Mouse (Mus musculus) lung, embryonic 15.5 days (tissue): Measurements from ENCODE around the gene R3hdm4. TPM values are rescaled to one million over a fixed set of nuclear protein-coding genes. Genes with fewer than 3 reads are reported as not detected.
A peak's percentile ranks its signal among the peaks of the same experiment; 100 is the strongest.
"Not testable (repeated sequence)": the region's sequence is repeated elsewhere in the genome, so short reads cannot be mapped to it uniquely, and the experiment has no call there.

Experiments used
- ATAC-seq: fragments of 200-750 bp; cut with Nextera tagmentation; 2 replicates; pipeline ENCODE4 v1.8.0; 2017; ENCODE audit warnings: moderate number of reproducible peaks, borderline replicate concordance; ENCODE audit not compliant: low FRiP score, low TSS enrichment; ENCODE audit errors: extremely low read depth
- H3K27ac ChIP-seq: fragments of 300-500 bp; sonication (generic); 2 replicates; pipeline ENCODE4 v1.5.1; 2015; ENCODE audit warnings: moderate library complexity, mild to moderate bottlenecking, inconsistent platforms
- H3K27me3 ChIP-seq: fragments of 300-500 bp; sonication (generic); 2 replicates; pipeline ENCODE4 v1.6.1; 2015; ENCODE audit warnings: inconsistent platforms
- H3K36me3 ChIP-seq: fragments of 300-500 bp; sonication (generic); 2 replicates; pipeline ENCODE4 v1.6.1; 2015; ENCODE audit warnings: inconsistent platforms
- H3K4me1 ChIP-seq: fragments of 300-500 bp; sonication (generic); 2 replicates; pipeline ENCODE4 v1.6.1; 2015; ENCODE audit warnings: inconsistent platforms
- H3K4me2 ChIP-seq: fragments of 300-500 bp; sonication (generic); 2 replicates; pipeline ENCODE4 v1.6.1; 2015; ENCODE audit warnings: inconsistent platforms, mild to moderate bottlenecking, moderate library complexity
- H3K4me3 ChIP-seq: fragments of 300-500 bp; sonication (generic); 2 replicates; pipeline ENCODE4 v1.5.1; 2015; ENCODE audit warnings: mild to moderate bottlenecking, inconsistent platforms
- H3K9ac ChIP-seq: fragments of 300-500 bp; sonication (generic); 2 replicates; pipeline ENCODE4 v1.6.1; 2015; ENCODE audit warnings: inconsistent platforms
- H3K9me3 ChIP-seq: fragments of 300-500 bp; sonication (generic); 2 replicates; pipeline ENCODE4 v1.6.1; 2016; ENCODE audit warnings: inconsistent platforms
- WGBS: fragments of 180-500 bp; shearing (Covaris S2); methylation state at CpG from one replicate; pipeline ENCODE4 v1.1.7; 2015; 5-methylcytosine and 5-hydroxymethylcytosine counted together
- polyA plus RNA-seq: library from polyadenylated mRNA; unstranded; fragments of >200 nt; fragmentation: Nextera tagmentation; extraction: Ambion mirVana; gene quantifications from 2 replicates; pipeline ENCODE4 v1.2.1, GENCODE M21; 2015

Gene R3hdm4
- polyA plus RNA-seq, 1 experiment from 2014 or later = 152 TPM

- Histone ChIP-seq H3K27ac (no peak within 1 kb of the TSS), H3K4me1 (no peaks in the 10 kb centered on the region), H3K9me3 (no peaks in the 10 kb centered on the region), H3K4me2 (no peak within 1 kb of the TSS), H3K27me3 (no peaks in the 10 kb centered on the region), H3K9ac (no peak within 1 kb of the TSS), H3K36me3 (peaks cover 11% of the 10 kb centered on the region), H3K4me3 (no peak within 1 kb of the TSS)
- no peak for ATAC-seq
- WGBS = 32% methylated on average over 5 of the region's 5 CpGs
These were observed 30.3 kb downstream of the R3hdm4 start, which contains the start of gene Cfd for GRCm38 (mm10) chr10:79890670-79891069. TSS of gene Cfd (plus strand) at chr10:79890853.

- H3K36me3 ChIP-seq = 0 out of 2 replicates have a peak, but pooled peaks cover 2% of the 10 kb centered on the region
- no peak overlapping the region for H3K4me2 ChIP-seq
- H3K9ac ChIP-seq = no peak overlapping the region
- H3K4me3 ChIP-seq = no peak overlapping the region
- H3K9me3 ChIP-seq = no peaks in the 10 kb centered on the region
- H3K27me3 ChIP-seq = no peaks in the 10 kb centered on the region
- no peak overlapping the region for H3K27ac ChIP-seq
- no peak for ATAC-seq
- WGBS = 41% methylated on average over 2 of the region's 2 CpGs
- H3K4me1 ChIP-seq = no peaks in the 10 kb centered on the region
These were observed 31.6 kb downstream of the R3hdm4 start for GRCm38 (mm10) chr10:79889386-79889785.

- Histone ChIP-seq H3K9me3 (no peaks in the 10 kb centered on the region), H3K4me1 (peaks cover 14% of the 10 kb centered on the region), H3K27me3 (peaks cover 19% of the 10 kb centered on the region; the same call in 1 of the 2 replicates), H3K4me3 (no peak overlapping the region), H3K27ac (no peak overlapping the region), H3K4me2 (no peak overlapping the region), H3K36me3 (no peaks in the 10 kb centered on the region), H3K9ac (no peak overlapping the region)
- 74% methylated on average over 8 of the region's 8 CpGs for WGBS
- no peak for ATAC-seq
These were observed 34.4 kb downstream of the R3hdm4 start for GRCm38 (mm10) chr10:79886611-79887010.

- no peaks in the 10 kb centered on the region for H3K9me3 ChIP-seq
- no peak within 1 kb of the TSS for H3K27ac ChIP-seq
- H3K4me3 ChIP-seq = no peak within 1 kb of the TSS
- H3K4me2 ChIP-seq = no peak within 1 kb of the TSS
- no peaks in the 10 kb centered on the region for H3K36me3 ChIP-seq
- WGBS = 60% methylated on average over 6 of the region's 6 CpGs
- H3K9ac ChIP-seq = no peak within 1 kb of the TSS
- H3K4me1 ChIP-seq = peaks cover 15% of the 10 kb centered on the region
- peaks cover 22% of the 10 kb centered on the region for H3K27me3 ChIP-seq
- no peak for ATAC-seq
These were observed 35.0 kb downstream of the R3hdm4 start, which contains the start of gene Elane for GRCm38 (mm10) chr10:79886054-79886453. TSS of gene Elane (plus strand) at chr10:79886247.

GRCm38 (mm10) chr10:79884938-79885337 is 36.1 kb downstream of the R3hdm4 start:
- H3K27me3 ChIP-seq = peaks cover 25% of the 10 kb centered on the region
- 70% methylated on average over 3 of the region's 3 CpGs for WGBS
- not testable (repeated sequence) for H3K36me3 ChIP-seq, H3K9ac ChIP-seq, H3K27ac ChIP-seq, H3K4me2 ChIP-seq, H3K4me3 ChIP-seq, H3K9me3 ChIP-seq, ATAC-seq
- H3K4me1 ChIP-seq = peaks cover 21% of the 10 kb centered on the region

GRCm38 (mm10) chr10:79884446-79884845 is 36.6 kb downstream of the R3hdm4 start:
- Histone ChIP-seq H3K36me3 (no peaks in the 10 kb centered on the region), H3K4me1 (peaks cover 26% of the 10 kb centered on the region), H3K4me3 (no peak overlapping the region), H3K27ac (no peak overlapping the region), H3K27me3 (peaks cover 25% of the 10 kb centered on the region), H3K9ac (no peak overlapping the region), H3K9me3 (no peaks in the 10 kb centered on the region), H3K4me2 (no peak overlapping the region)
- ATAC-seq = no peak
- WGBS = 42% methylated on average over 4 of the region's 4 CpGs

GRCm38 (mm10) chr10:79883297-79884084 is 37.5 kb downstream of the R3hdm4 start:
- Histone ChIP-seq H3K4me2 (no peak overlapping the region; the same call in 1 of the 2 replicates), H3K9ac (no peak overlapping the region), H3K27ac (no peak overlapping the region), H3K4me1 (peaks cover 27% of the 10 kb centered on the region), H3K27me3 (peaks cover 25% of the 10 kb centered on the region), H3K4me3 (no peak overlapping the region; the same call in 1 of the 2 replicates), H3K9me3 (no peaks in the 10 kb centered on the region), H3K36me3 (no peaks in the 10 kb centered on the region)
- 16% methylated on average over 22 of the region's 22 CpGs for WGBS
- ATAC-seq = 0 out of 2 replicates have a peak, but pooled peaks have one; percentile 31

GRCm38 (mm10) chr10:79881981-79882380 is 39.0 kb downstream of the R3hdm4 start:
- Histone ChIP-seq H3K4me3 (peak overlapping the region; percentile 15), H3K9ac (no peak overlapping the region), H3K9me3 (no peaks in the 10 kb centered on the region), H3K27ac (no peak overlapping the region), H3K36me3 (no peaks in the 10 kb centered on the region), H3K4me1 (peaks cover 31% of the 10 kb centered on the region), H3K4me2 (peak overlapping the region; percentile 50), H3K27me3 (peaks cover 25% of the 10 kb centered on the region)
- 5% methylated on average over 22 of the region's 22 CpGs for WGBS
- ATAC-seq = 0 out of 2 replicates have a peak, but pooled peaks have one; percentile 28

GRCm38 (mm10) chr10:79880721-79881120 is 40.3 kb downstream of the R3hdm4 start:
- ATAC-seq = no peak
- 12% methylated on average over 9 of the region's 9 CpGs for WGBS
- Histone ChIP-seq H3K4me1 (peaks cover 31% of the 10 kb centered on the region), H3K27me3 (peaks cover 25% of the 10 kb centered on the region), H3K9me3 (no peaks in the 10 kb centered on the region), H3K9ac (no peak overlapping the region; the same call in 1 of the 2 replicates), H3K27ac (no peak overlapping the region), H3K4me2 (0 out of 2 replicates have a peak overlapping the region, but pooled peaks have one; percentile 25), H3K4me3 (no peak overlapping the region), H3K36me3 (no peaks in the 10 kb centered on the region)

- Histone ChIP-seq H3K4me1 (peaks cover 38% of the 10 kb centered on the region), H3K4me2 (no peak overlapping the region), H3K27ac (no peak overlapping the region), H3K4me3 (no peak overlapping the region), H3K9ac (no peak overlapping the region), H3K27me3 (peaks cover 25% of the 10 kb centered on the region), H3K36me3 (no peaks in the 10 kb centered on the region), H3K9me3 (no peaks in the 10 kb centered on the region)
- WGBS = 19% methylated on average over 3 of the region's 3 CpGs
- no peak for ATAC-seq
These were observed 41.5 kb downstream of the R3hdm4 start for GRCm38 (mm10) chr10:79879527-79879926.

- Histone ChIP-seq H3K27me3 (peaks cover 17% of the 10 kb centered on the region), H3K36me3 (no peaks in the 10 kb centered on the region), H3K9me3 (no peaks in the 10 kb centered on the region), H3K4me2 (no peak overlapping the region), H3K4me3 (no peak overlapping the region), H3K9ac (no peak overlapping the region), H3K27ac (no peak overlapping the region), H3K4me1 (peaks cover 43% of the 10 kb centered on the region)
- WGBS = 47% methylated on average over 12 of the region's 12 CpGs
- ATAC-seq = no peak
These were observed 43.3 kb downstream of the R3hdm4 start for GRCm38 (mm10) chr10:79877757-79878156.

GRCm38 (mm10) chr10:79877174-79877573 is 43.8 kb downstream of the R3hdm4 start:
- peaks cover 39% of the 10 kb centered on the region for H3K4me1 ChIP-seq

More at GRCm38 (mm10) chr10:79877174-79877573, 43.8 kb downstream of the R3hdm4 start:
- H3K36me3 ChIP-seq = no peaks in the 10 kb centered on the region
- H3K9me3 ChIP-seq = no peaks in the 10 kb centered on the region
- H3K4me2 ChIP-seq = no peak overlapping the region
- no peak overlapping the region for H3K4me3 ChIP-seq
- H3K27ac ChIP-seq = no peak overlapping the region
- WGBS = 41% methylated on average over 1 of the region's 1 CpGs
- no peak overlapping the region for H3K9ac ChIP-seq
- peaks cover 12% of the 10 kb centered on the region for H3K27me3 ChIP-seq
- ATAC-seq = no peak
